Mouse (Mus musculus) cerebellum, postnatal 36 days (tissue): ENCODE data around the gene Spsb3.

Source experiments
- DNase-seq, 2 experiments: peaks; one replicate each; pipeline ENCODE4 v3.0.0; 2021 to 2022; ENCODE audit warnings: mixed read lengths in 2 of 2

Spsb3 gene

GRCm38 (mm10) chr17:24886134-24886931 lies at the start of gene Spsb3, which contains the start of gene Nubp2:
TSS of gene Spsb3 (plus strand) at chr17:24886643.
TSS of gene Nubp2 (minus strand) at chr17:24886349.
- DNase-seq = peak; percentile 98 to 99

- DNase-seq = no peak
These were observed 46.6 kb upstream of the Spsb3 start, which contains the start of gene Hagh for GRCm38 (mm10) chr17:24839842-24840241. TSS of gene Hagh (plus strand) at chr17:24840143.

GRCm38 (mm10) chr17:24840341-24840740 lies 46.1 kb upstream of the Spsb3 start:
- DNase-seq = no peak

GRCm38 (mm10) chr17:24841133-24841532 lies 45.3 kb upstream of the Spsb3 start:
- DNase-seq = peak; percentile 50 to 57

GRCm38 (mm10) chr17:24842631-24843030 lies 43.8 kb upstream of the Spsb3 start:
- no peak for DNase-seq

GRCm38 (mm10) chr17:24844525-24844924 lies 41.9 kb upstream of the Spsb3 start:
- no peak for DNase-seq

GRCm38 (mm10) chr17:24847386-24847785 lies 39.1 kb upstream of the Spsb3 start:
- DNase-seq = no peak

GRCm38 (mm10) chr17:24848600-24849031 lies 37.8 kb upstream of the Spsb3 start:
- DNase-seq = no peak

GRCm38 (mm10) chr17:24849733-24850064 lies 36.7 kb upstream of the Spsb3 start:
- no peak for DNase-seq

GRCm38 (mm10) chr17:24850065-24850772 lies 36.2 kb upstream of the Spsb3 start, which contains the start of gene Fahd1:
TSS of gene Fahd1 (minus strand) at chr17:24850364.
- DNase-seq = peak; percentile 93 to 95

- no peak for DNase-seq
These were observed 35.7 kb upstream of the Spsb3 start for GRCm38 (mm10) chr17:24850773-24851127.

GRCm38 (mm10) chr17:24851381-24852125 lies 34.9 kb upstream of the Spsb3 start:
- DNase-seq = no peak

- DNase-seq = no peak
These were observed 30.5 kb upstream of the Spsb3 start for GRCm38 (mm10) chr17:24855838-24856464.

GRCm38 (mm10) chr17:24856589-24856988 lies 29.9 kb upstream of the Spsb3 start:
- no peak for DNase-seq

GRCm38 (mm10) chr17:24857831-24858470 lies 28.5 kb upstream of the Spsb3 start:
- DNase-seq = no peak

- DNase-seq = no peak
These were observed 27.5 kb upstream of the Spsb3 start for GRCm38 (mm10) chr17:24858967-24859366.

GRCm38 (mm10) chr17:24860076-24860475 lies 26.4 kb upstream of the Spsb3 start:
- DNase-seq = no peak

- DNase-seq = no peak
These were observed 24.7 kb upstream of the Spsb3 start for GRCm38 (mm10) chr17:24861785-24862184.

GRCm38 (mm10) chr17:24865776-24866175 lies 20.7 kb upstream of the Spsb3 start, which contains the start of gene Igfals:
TSS of gene Igfals (plus strand) at chr17:24865997.
- DNase-seq = peak; percentile 88 to 89

GRCm38 (mm10) chr17:24867914-24868313 lies 18.5 kb upstream of the Spsb3 start:
- DNase-seq = no peak

- no peak for DNase-seq
These were observed 12.6 kb upstream of the Spsb3 start for GRCm38 (mm10) chr17:24873695-24874404.

- DNase-seq = no peak
These were observed 12.1 kb upstream of the Spsb3 start for GRCm38 (mm10) chr17:24874405-24874745.
